Mouse (Mus musculus) stomach, postnatal 0 days (tissue): Measurements from ENCODE around the gene Kalrn. TPM values are rescaled to one million over a fixed set of nuclear protein-coding genes. Genes with fewer than 3 reads are reported as not detected.
A peak's percentile ranks its signal among the peaks of the same experiment; 100 is the strongest.

Experiments
- ATAC-seq: fragments of 200-750 bp; cut with Nextera tagmentation; 2 replicates; pipeline ENCODE4 v1.8.0; 2017; ENCODE audit not compliant: low FRiP score, low TSS enrichment
- DNase-seq: peaks from one replicate; pipeline ENCODE4 v3.0.0-alpha.2; 2016; ENCODE audit warnings: low spot score
- H3K27ac ChIP-seq: fragments of 300-500 bp; sonication (generic); replicated peaks from 2 replicates; pipeline ENCODE4 v1.5.1; 2014; ENCODE audit warnings: mild to moderate bottlenecking, control low read depth
- H3K27me3 ChIP-seq: fragments of 300-500 bp; sonication (generic); 2 replicates; pipeline ENCODE4 v1.6.1; 2014; ENCODE audit warnings: low read length; ENCODE audit not compliant: control insufficient read depth, insufficient read depth
- H3K36me3 ChIP-seq: fragments of 300-500 bp; sonication (generic); 2 replicates; pipeline ENCODE4 v1.6.1; 2014; ENCODE audit warnings: low read length, mixed read lengths; ENCODE audit not compliant: control insufficient read depth, insufficient read depth
- H3K4me1 ChIP-seq: fragments of 300-500 bp; sonication (generic); replicated peaks from 2 replicates; pipeline ENCODE4 v1.6.1; 2014; ENCODE audit warnings: antibody characterized with exemption; ENCODE audit not compliant: control insufficient read depth, insufficient read depth
- H3K4me2 ChIP-seq: fragments of 300-500 bp; sonication (generic); replicated peaks from 2 replicates; pipeline ENCODE4 v1.6.1; 2014; ENCODE audit warnings: low read depth, mild to moderate bottlenecking, control low read depth, moderate library complexity
- H3K4me3 ChIP-seq: fragments of 300-500 bp; sonication (generic); 2 replicates; pipeline ENCODE4 v1.5.1; 2014; ENCODE audit warnings: low read depth, low read length, control low read depth
- H3K9ac ChIP-seq: fragments of 300-500 bp; sonication (generic); 2 replicates; pipeline ENCODE4 v1.6.1; 2014; ENCODE audit warnings: mild to moderate bottlenecking, low read length, control low read depth, mixed read lengths
- H3K9me3 ChIP-seq: fragments of 300-500 bp; sonication (generic); 2 replicates; pipeline ENCODE4 v1.6.1; 2016; ENCODE audit warnings: low read length; ENCODE audit not compliant: control insufficient read depth
- CTCF ChIP-seq: IDR thresholded peaks from 2 replicates; pipeline ENCODE4 v1.5.1; 2016; ENCODE audit warnings: antibody characterized with exemption, low read depth, mild to moderate bottlenecking, moderate library complexity
- EP300 ChIP-seq: optimal IDR thresholded peaks from 2 replicates; pipeline ENCODE3; 2016; ENCODE audit warnings: antibody characterized with exemption
- WGBS: fragments of 180-500 bp; shearing (Covaris S2); extraction: QIAGEN DNeasy Blood & Tissue Kit; methylation state at CpG from one replicate; pipeline ENCODE4 v1.1.7; 2014; 5-methylcytosine and 5-hydroxymethylcytosine counted together
- polyA plus RNA-seq: library from polyadenylated mRNA; unstranded; fragments of >200 nt; fragmentation: Nextera tagmentation; extraction: Ambion mirVana; gene quantifications from 2 replicates; pipeline ENCODE4 v1.2.1, GENCODE M21; 2015

Gene Kalrn
- polyA plus RNA-seq, 1 experiment from 2014 or later, result 14.4 TPM

- Histone ChIP-seq H3K4me3 (no peak overlapping the region), H3K4me2 (no peak overlapping the region), H3K9me3 (no peaks in the 10 kb centered on the region), H3K36me3 (no peaks in the 10 kb centered on the region), H3K27me3 (no peaks in the 10 kb centered on the region), H3K27ac (peak overlapping the region; percentile 67), H3K9ac (no peak overlapping the region), H3K4me1 (peaks cover 4% of the 10 kb centered on the region; the same call in 1 of the 2 replicates)
- WGBS, result 18% methylated on average over 4 of the region's 4 CpGs
- TF ChIP-seq EP300 (no peak), CTCF (0 out of 2 replicates have a peak, but pooled peaks have one; percentile 12)
- DNase-seq (peak; percentile 75), ATAC-seq (peak; percentile 92)
These were observed 132.3 kb downstream of the Kalrn start for GRCm38 (mm10) chr16:34440994-34441414.

GRCm38 (mm10) chr16:34440019-34440615 is 133.2 kb downstream of the Kalrn start:
- H3K4me1 ChIP-seq, result peaks cover 4% of the 10 kb centered on the region; the same call in 1 of the 2 replicates
- H3K9me3 ChIP-seq, result no peaks in the 10 kb centered on the region
- WGBS, result 77% methylated on average over 8 of the region's 8 CpGs
- H3K36me3 ChIP-seq, result no peaks in the 10 kb centered on the region
- no peak overlapping the region for H3K4me3 ChIP-seq
- ATAC-seq (no peak), DNase-seq (no peak)
- peak overlapping the region; percentile 67 for H3K27ac ChIP-seq
- no peak for TF ChIP-seq CTCF
- no peak for TF ChIP-seq EP300
- no peaks in the 10 kb centered on the region for H3K27me3 ChIP-seq
- H3K4me2 ChIP-seq, result no peak overlapping the region
- H3K9ac ChIP-seq, result no peak overlapping the region

- H3K4me3 ChIP-seq, result no peak overlapping the region
- 79% methylated on average over 5 of the region's 5 CpGs for WGBS
- no peaks in the 10 kb centered on the region; the same call in 1 of the 2 replicates for H3K4me1 ChIP-seq
- DNase-seq (no peak), ATAC-seq (no peak)
- no peak overlapping the region for H3K27ac ChIP-seq
- no peaks in the 10 kb centered on the region for H3K36me3 ChIP-seq
- TF ChIP-seq EP300 (no peak), CTCF (no peak)
- no peak overlapping the region for H3K9ac ChIP-seq
- no peaks in the 10 kb centered on the region for H3K9me3 ChIP-seq
- H3K27me3 ChIP-seq, result no peaks in the 10 kb centered on the region
- H3K4me2 ChIP-seq, result no peak overlapping the region
These were observed 143.2 kb downstream of the Kalrn start for GRCm38 (mm10) chr16:34430131-34430530.

GRCm38 (mm10) chr16:34427654-34428053 is 145.7 kb downstream of the Kalrn start:
- Histone ChIP-seq H3K4me1 (no peaks in the 10 kb centered on the region; the same call in 1 of the 2 replicates), H3K27me3 (no peaks in the 10 kb centered on the region), H3K27ac (no peak overlapping the region), H3K36me3 (no peaks in the 10 kb centered on the region), H3K4me2 (no peak overlapping the region), H3K9me3 (no peaks in the 10 kb centered on the region), H3K4me3 (no peak overlapping the region), H3K9ac (no peak overlapping the region)
- DNase-seq (no peak), ATAC-seq (no peak)
- WGBS, result 78% methylated on average over 5 of the region's 5 CpGs
- TF ChIP-seq EP300 (no peak), CTCF (no peak)

GRCm38 (mm10) chr16:34421473-34421872 is 151.9 kb downstream of the Kalrn start:
- no peak overlapping the region for H3K27ac ChIP-seq
- no peaks in the 10 kb centered on the region for H3K36me3 ChIP-seq
- TF ChIP-seq CTCF (no peak), EP300 (no peak)
- ATAC-seq (no peak), DNase-seq (no peak)
- H3K9me3 ChIP-seq, result no peaks in the 10 kb centered on the region
- WGBS, result 38% methylated on average over 6 of the region's 6 CpGs
- no peak overlapping the region for H3K9ac ChIP-seq
- no peak overlapping the region for H3K4me3 ChIP-seq
- H3K27me3 ChIP-seq, result no peaks in the 10 kb centered on the region
- no peak overlapping the region for H3K4me2 ChIP-seq
- H3K4me1 ChIP-seq, result no peaks in the 10 kb centered on the region; the same call in 1 of the 2 replicates

- WGBS, result 61% methylated on average over 3 of the region's 3 CpGs
- TF ChIP-seq CTCF (no peak), EP300 (no peak)
- DNase-seq, result no peak
- Histone ChIP-seq H3K36me3 (no peaks in the 10 kb centered on the region), H3K4me1 (no peaks in the 10 kb centered on the region), H3K4me3 (no peak overlapping the region), H3K9ac (no peak overlapping the region), H3K9me3 (no peaks in the 10 kb centered on the region), H3K27me3 (no peaks in the 10 kb centered on the region), H3K4me2 (no peak overlapping the region), H3K27ac (no peak overlapping the region)
- ATAC-seq, result no peak
These were observed 155.4 kb downstream of the Kalrn start for GRCm38 (mm10) chr16:34417966-34418365.
